Mouse (Mus musculus) hindbrain, embryonic 15.5 days (tissue): ENCODE measurements around the gene Prickle1. TPM values are rescaled to one million over a fixed set of nuclear protein-coding genes. Genes with fewer than 3 reads are reported as not detected.

Source experiments
- ATAC-seq: fragments of 200-750 bp; cut with Nextera tagmentation; 2 replicates; pipeline ENCODE4 v1.8.0; 2017; ENCODE audit warnings: low read depth, moderate number of reproducible peaks, moderate TSS enrichment; ENCODE audit not compliant: low FRiP score
- H3K27ac ChIP-seq: fragments of 300-500 bp; sonication (generic); replicated peaks from 2 replicates; pipeline ENCODE4 v1.5.1; 2015; ENCODE audit warnings: mild to moderate bottlenecking, inconsistent platforms
- H3K27me3 ChIP-seq: fragments of 300-500 bp; sonication (generic); 2 replicates; pipeline ENCODE4 v1.6.1; 2015; ENCODE audit warnings: control low read depth, inconsistent platforms
- H3K36me3 ChIP-seq: fragments of 300-500 bp; sonication (generic); 2 replicates; pipeline ENCODE4 v1.6.1; 2015; ENCODE audit warnings: control low read depth, inconsistent platforms
- H3K4me1 ChIP-seq: fragments of 300-500 bp; sonication (generic); replicated peaks from 2 replicates; pipeline ENCODE4 v1.6.1; 2015; ENCODE audit warnings: control low read depth, inconsistent platforms
- H3K4me2 ChIP-seq: fragments of 300-500 bp; sonication (generic); 2 replicates; pipeline ENCODE4 v1.6.1; 2015; ENCODE audit warnings: moderate library complexity, mild to moderate bottlenecking, inconsistent platforms
- H3K4me3 ChIP-seq: fragments of 300-500 bp; sonication (generic); 2 replicates; pipeline ENCODE4 v1.5.1; 2015; ENCODE audit warnings: mild to moderate bottlenecking, inconsistent platforms
- H3K9ac ChIP-seq: fragments of 300-500 bp; sonication (generic); 2 replicates; pipeline ENCODE4 v1.6.1; 2015; ENCODE audit warnings: inconsistent platforms
- H3K9me3 ChIP-seq: fragments of 300-500 bp; sonication (generic); 2 replicates; pipeline ENCODE4 v1.6.1; 2016; ENCODE audit warnings: control low read depth, inconsistent platforms
- WGBS: fragments of 180-500 bp; shearing (Covaris S2); methylation state at CpG from one replicate; pipeline ENCODE4 v1.1.7; 2015; 5-methylcytosine and 5-hydroxymethylcytosine counted together
- polyA plus RNA-seq: library from polyadenylated mRNA; unstranded; fragments of >200 nt; fragmentation: Nextera tagmentation; extraction: Ambion mirVana; gene quantifications from 2 replicates; pipeline ENCODE4 v1.2.1, GENCODE M21; 2015

Prickle1 gene
- polyA plus RNA-seq, 1 experiment from 2014 or later: 21.1 TPM

DNA sequence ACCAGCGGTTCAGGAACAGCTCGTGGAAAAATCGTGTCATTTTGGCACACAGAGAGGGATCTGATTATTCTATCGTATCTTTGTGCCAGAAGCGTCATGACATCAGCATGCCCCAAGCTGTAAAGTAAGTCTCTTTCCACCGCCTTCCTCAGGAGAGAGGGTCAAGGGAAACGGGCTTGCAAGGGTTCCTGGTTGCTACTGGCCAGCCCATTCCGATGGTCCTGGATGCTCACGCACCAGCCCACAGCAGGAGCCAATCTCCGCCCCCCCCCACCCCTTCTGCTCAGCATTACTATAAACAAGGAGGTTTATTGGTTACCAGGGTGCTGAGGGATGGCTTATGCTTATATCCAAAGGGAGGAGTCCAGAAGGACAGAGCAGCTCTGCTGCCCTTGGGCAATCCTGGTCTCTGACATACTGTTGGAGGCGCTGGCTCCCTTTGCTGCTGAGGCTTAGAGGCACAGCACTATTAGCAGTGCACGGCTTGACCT is 3.8 kb downstream of the Prickle1 start:
- H3K9me3 ChIP-seq: no peaks in the 10 kb centered on the region
- H3K9ac ChIP-seq: peak overlapping the region; percentile 45
- no peaks in the 10 kb centered on the region for H3K36me3 ChIP-seq
- H3K27me3 ChIP-seq: no peaks in the 10 kb centered on the region
- peak overlapping the region; percentile 28; the same call in 1 of the 2 replicates for H3K27ac ChIP-seq
- peak overlapping the region; percentile 89 for H3K4me2 ChIP-seq
- peak overlapping the region; percentile 38 for H3K4me3 ChIP-seq
- peaks cover 45% of the 10 kb centered on the region for H3K4me1 ChIP-seq
- 4% methylated on average over 12 of the region's 12 CpGs for WGBS
- ATAC-seq: no peak

DNA sequence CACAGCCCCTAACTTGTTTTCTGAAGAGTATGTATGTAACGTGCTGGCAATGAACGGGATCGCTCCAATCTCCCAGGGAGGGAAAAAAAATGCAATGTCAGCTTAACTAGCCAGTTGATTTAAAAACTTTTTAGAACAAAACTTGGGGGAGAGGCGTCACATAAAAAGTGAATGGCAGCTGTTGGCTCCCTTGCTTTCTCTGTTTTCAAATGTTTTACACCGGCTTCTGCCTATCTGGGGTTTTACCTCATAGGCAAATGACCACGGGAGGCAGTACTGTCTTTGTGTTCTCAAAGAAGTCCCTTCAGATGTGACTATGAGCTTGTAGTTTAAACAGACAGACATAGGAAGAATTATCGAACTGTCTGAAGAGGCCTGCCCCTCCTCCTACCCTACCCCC is 4.3 kb downstream of the Prickle1 start:
- Histone ChIP-seq H3K4me2 (peak overlapping the region; percentile 89), H3K9me3 (no peaks in the 10 kb centered on the region), H3K9ac (peak overlapping the region; percentile 45), H3K4me1 (peaks cover 41% of the 10 kb centered on the region), H3K36me3 (no peaks in the 10 kb centered on the region), H3K27ac (peak overlapping the region; percentile 28; the same call in 1 of the 2 replicates), H3K27me3 (no peaks in the 10 kb centered on the region), H3K4me3 (peak overlapping the region; percentile 38)
- ATAC-seq: no peak
- 29% methylated on average over 7 of the region's 7 CpGs for WGBS

DNA sequence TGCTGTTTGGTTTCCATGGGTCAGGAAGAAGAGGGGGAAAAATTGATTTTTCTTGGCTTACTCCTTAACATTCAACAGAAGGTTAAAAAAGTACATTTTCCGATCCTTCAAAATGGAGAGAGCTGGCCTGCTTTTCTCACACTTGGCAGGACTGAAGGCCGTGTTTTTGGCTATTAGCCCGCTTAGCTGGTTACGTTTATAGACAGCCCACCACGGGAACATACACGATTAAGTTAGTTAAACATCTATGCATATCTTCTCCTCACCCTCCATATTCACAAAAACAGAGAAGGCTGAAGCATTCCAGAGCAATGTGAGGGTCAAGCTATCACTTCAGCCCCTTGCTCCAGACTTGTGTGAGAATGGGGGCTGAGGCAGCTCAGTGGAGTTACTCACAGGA is 7.3 kb downstream of the Prickle1 start:
- H3K9ac ChIP-seq: no peak overlapping the region
- H3K36me3 ChIP-seq: no peaks in the 10 kb centered on the region
- no peak overlapping the region for H3K4me2 ChIP-seq
- no peak for ATAC-seq
- WGBS: 77% methylated on average over 6 of the region's 6 CpGs
- H3K27ac ChIP-seq: no peak overlapping the region
- H3K9me3 ChIP-seq: no peaks in the 10 kb centered on the region
- H3K27me3 ChIP-seq: no peaks in the 10 kb centered on the region
- H3K4me1 ChIP-seq: peaks cover 24% of the 10 kb centered on the region
- H3K4me3 ChIP-seq: no peak overlapping the region

DNA sequence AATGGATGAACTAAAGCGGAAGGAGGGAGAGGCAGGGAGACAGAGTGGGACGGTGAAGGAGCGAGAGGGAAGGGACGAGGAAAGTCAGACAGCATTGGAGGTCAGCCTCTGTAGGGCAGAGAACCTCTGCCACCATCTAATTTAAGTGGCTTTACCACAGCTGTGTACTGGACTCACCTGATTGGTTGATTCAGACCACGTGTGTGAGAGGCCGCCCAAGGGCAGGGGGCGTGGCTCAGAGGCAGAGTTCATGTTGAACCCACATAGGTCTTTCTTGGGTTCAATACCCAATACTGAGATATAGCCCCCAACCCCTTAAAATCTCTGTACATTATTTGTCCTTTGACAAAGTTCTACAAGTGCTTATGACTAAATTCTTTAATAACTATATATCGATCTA is 8.0 kb downstream of the Prickle1 start:
- WGBS: 82% methylated on average over 8 of the region's 8 CpGs
- H3K36me3 ChIP-seq: no peaks in the 10 kb centered on the region
- H3K9ac ChIP-seq: no peak overlapping the region
- H3K27ac ChIP-seq: no peak overlapping the region
- no peaks in the 10 kb centered on the region for H3K27me3 ChIP-seq
- no peak overlapping the region for H3K4me2 ChIP-seq
- H3K9me3 ChIP-seq: no peaks in the 10 kb centered on the region
- no peak for ATAC-seq
- H3K4me3 ChIP-seq: no peak overlapping the region
- peaks cover 17% of the 10 kb centered on the region for H3K4me1 ChIP-seq

DNA sequence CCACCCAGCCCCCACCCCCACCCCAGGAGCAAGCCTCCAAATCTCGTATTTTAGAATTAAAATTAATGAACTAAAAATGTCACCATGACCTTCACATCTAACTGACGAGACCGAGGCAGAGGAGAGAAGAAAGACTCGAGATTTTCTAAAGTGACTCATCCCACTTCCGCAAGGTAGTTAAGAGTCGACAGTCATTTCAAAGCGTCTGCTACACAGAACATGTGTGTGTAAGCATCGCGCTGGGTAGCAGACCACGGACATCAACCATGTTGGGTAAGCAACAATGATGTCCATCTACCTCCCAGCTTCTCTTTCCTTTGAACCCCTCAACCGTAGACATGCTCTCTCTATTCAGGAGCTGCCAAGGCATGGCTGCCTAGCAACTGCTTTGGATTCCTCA is 12.6 kb downstream of the Prickle1 start:
- no peaks in the 10 kb centered on the region for H3K27me3 ChIP-seq
- 73% methylated on average over 11 of the region's 11 CpGs for WGBS
- no peak overlapping the region for H3K27ac ChIP-seq
- H3K4me2 ChIP-seq: no peak overlapping the region
- no peaks in the 10 kb centered on the region for H3K36me3 ChIP-seq
- H3K4me1 ChIP-seq: peaks cover 6% of the 10 kb centered on the region; the same call in 1 of the 2 replicates
- no peak overlapping the region for H3K9ac ChIP-seq
- no peak for ATAC-seq
- H3K4me3 ChIP-seq: no peak overlapping the region
- no peaks in the 10 kb centered on the region for H3K9me3 ChIP-seq

DNA sequence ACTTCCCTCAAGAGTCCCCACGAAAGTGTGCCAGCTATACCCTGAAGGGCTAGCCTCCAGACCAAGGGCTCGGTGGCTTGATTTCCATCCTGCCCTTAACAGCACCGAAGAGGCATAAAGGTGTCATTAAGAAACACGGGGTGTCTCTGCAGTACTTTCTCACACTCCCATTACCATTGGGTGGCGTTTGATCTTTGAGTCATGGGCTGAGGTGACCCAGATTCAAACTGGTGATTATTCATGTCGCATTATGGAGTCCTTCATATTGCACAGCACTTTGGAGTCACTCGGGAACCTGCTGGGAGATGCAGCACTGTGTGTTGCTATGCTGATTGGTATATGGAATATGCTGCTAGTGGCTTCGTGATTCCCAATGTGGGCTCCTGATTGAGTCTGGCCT is 14.0 kb downstream of the Prickle1 start:
- Histone ChIP-seq H3K4me3 (no peak overlapping the region), H3K27me3 (no peaks in the 10 kb centered on the region), H3K4me2 (no peak overlapping the region), H3K9me3 (no peaks in the 10 kb centered on the region), H3K4me1 (peaks cover 6% of the 10 kb centered on the region; the same call in 1 of the 2 replicates), H3K9ac (no peak overlapping the region), H3K27ac (no peak overlapping the region), H3K36me3 (no peaks in the 10 kb centered on the region)
- WGBS: 90% methylated on average over 8 of the region's 8 CpGs
- no peak for ATAC-seq

DNA sequence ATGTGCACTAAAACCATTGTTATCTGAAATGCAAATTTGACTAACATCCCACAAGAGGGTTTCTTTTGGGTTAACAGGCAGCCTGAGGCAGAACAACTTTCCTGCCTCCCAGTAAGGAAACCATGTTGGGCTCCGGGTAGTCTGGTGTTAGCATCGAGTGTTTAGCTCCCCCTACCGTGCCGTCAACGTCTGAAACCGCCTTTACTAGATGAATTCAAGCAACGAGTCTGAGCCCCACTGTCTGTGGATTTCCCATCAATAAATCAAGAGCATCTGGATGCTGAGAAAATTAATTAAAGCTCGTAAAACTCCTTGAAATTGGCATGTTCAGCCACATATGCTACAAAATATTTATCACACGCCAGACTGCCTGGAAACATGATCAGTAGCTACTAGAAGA is 15.8 kb downstream of the Prickle1 start:
- no peak for ATAC-seq
- 24% methylated on average over 9 of the region's 9 CpGs for WGBS

DNA sequence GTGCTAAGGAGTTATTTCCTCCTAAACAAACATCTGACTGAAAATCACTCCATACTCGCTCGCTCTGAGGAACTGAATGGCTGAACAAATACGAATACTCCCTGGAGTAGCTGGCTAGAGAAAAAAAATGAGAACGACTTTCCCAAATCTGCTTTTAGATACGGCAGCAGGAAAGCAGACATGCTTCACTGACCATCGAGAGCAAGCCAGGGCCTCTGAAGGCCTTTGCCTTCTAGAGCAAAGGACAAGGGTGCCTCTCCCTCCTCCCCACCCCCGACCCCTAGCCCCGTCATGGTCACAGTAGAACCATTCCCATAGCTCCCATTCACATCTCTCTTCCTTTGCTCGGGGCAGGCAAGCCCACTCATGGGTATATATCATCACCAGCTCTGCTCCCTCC is 16.6 kb downstream of the Prickle1 start:
- no peak overlapping the region for H3K9ac ChIP-seq
- 0 out of 2 replicates have a peak overlapping the region, but pooled peaks have one; percentile 10 for H3K27ac ChIP-seq
- no peaks in the 10 kb centered on the region for H3K9me3 ChIP-seq
- WGBS: 62% methylated on average over 9 of the region's 9 CpGs
- H3K4me3 ChIP-seq: no peak overlapping the region
- H3K36me3 ChIP-seq: no peaks in the 10 kb centered on the region
- H3K27me3 ChIP-seq: no peaks in the 10 kb centered on the region
- H3K4me2 ChIP-seq: no peak overlapping the region
- ATAC-seq: no peak
- H3K4me1 ChIP-seq: peaks cover 6% of the 10 kb centered on the region; the same call in 1 of the 2 replicates

More for the DNA sequence above, 15.8 kb downstream of the Prickle1 start:
- Histone ChIP-seq H3K9me3 (no peaks in the 10 kb centered on the region), H3K27me3 (no peaks in the 10 kb centered on the region), H3K4me1 (peaks cover 6% of the 10 kb centered on the region; the same call in 1 of the 2 replicates), H3K9ac (no peak overlapping the region), H3K36me3 (no peaks in the 10 kb centered on the region), H3K4me3 (no peak overlapping the region), H3K27ac (no peak overlapping the region), H3K4me2 (no peak overlapping the region)

DNA sequence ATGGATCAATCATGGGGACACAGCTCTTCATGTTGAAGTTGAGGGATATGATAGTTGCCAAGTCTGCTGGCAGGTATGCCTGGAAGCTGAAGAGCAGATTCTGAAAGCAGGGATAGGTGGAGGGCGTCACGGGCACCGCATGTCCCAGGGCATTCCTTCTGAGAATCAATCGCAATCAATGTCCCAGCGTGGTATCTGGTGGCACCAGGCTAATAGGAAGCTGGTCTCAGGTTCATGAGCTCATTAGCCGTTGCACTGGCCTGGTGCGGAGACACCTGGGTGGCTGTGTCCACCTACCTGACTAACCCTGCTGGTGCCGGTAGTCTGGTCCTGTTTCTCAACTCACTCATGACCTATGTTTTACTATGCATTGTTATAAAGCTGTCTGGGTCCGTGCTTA is 19.3 kb downstream of the Prickle1 start:
- WGBS: 77% methylated on average over 9 of the region's 9 CpGs
- H3K9ac ChIP-seq: no peak overlapping the region
- no peaks in the 10 kb centered on the region for H3K9me3 ChIP-seq
- no peak for ATAC-seq
- H3K27me3 ChIP-seq: no peaks in the 10 kb centered on the region
- H3K4me1 ChIP-seq: peaks cover 6% of the 10 kb centered on the region; the same call in 1 of the 2 replicates
- H3K27ac ChIP-seq: no peak overlapping the region
- H3K4me2 ChIP-seq: no peak overlapping the region
- no peaks in the 10 kb centered on the region for H3K36me3 ChIP-seq
- H3K4me3 ChIP-seq: no peak overlapping the region

DNA sequence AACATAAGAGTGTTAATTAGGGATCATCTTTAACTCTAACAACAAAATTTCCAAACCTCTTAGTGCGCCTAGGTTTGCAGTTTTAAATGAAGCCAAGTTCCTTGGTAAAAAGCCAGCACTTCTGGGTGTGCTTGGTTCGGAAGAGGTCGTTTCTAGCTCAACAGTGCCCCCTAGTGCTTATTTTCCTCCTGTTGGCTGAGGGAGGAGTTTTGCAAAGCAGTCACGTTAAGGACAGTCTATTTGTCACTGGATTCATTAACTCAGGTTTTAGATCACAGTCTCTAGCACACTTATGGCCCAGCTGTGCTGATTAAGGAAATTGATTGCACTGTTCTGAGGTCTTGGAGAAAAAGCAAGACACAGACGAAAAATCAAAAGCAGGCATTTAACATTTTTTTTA is 19.8 kb downstream of the Prickle1 start:
- H3K4me3 ChIP-seq: no peak overlapping the region
- no peaks in the 10 kb centered on the region for H3K27me3 ChIP-seq
- H3K4me2 ChIP-seq: no peak overlapping the region
- H3K9ac ChIP-seq: no peak overlapping the region
- 8% methylated on average over 5 of the region's 5 CpGs for WGBS
- H3K36me3 ChIP-seq: no peaks in the 10 kb centered on the region
- H3K9me3 ChIP-seq: no peaks in the 10 kb centered on the region
- ATAC-seq: peak; percentile 45; the same call in 1 of the 2 replicates
- H3K4me1 ChIP-seq: peaks cover 6% of the 10 kb centered on the region; the same call in 1 of the 2 replicates
- no peak overlapping the region for H3K27ac ChIP-seq

DNA sequence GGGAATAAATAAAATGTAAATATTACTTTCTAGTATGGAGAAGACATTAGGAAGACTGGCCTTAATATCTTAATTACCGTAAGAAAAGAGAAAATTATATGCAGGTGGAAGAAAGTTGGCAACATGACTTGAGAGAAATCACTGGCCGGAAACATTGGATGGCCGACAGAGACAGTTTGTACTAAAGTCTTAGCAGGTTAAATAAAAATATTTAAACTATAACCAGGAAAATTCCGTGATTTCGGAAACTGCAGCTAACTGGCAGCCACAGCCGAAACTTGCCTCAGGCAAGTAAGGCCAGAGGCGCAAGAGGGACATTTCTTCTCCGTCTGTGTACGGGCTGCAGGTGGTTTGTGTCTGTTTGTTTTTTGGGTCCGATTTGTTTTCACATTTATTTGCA is 22.8 kb downstream of the Prickle1 start:
- ATAC-seq: no peak
- Histone ChIP-seq H3K4me2 (no peak overlapping the region), H3K4me3 (no peak overlapping the region), H3K27ac (no peak overlapping the region), H3K27me3 (no peaks in the 10 kb centered on the region), H3K36me3 (no peaks in the 10 kb centered on the region), H3K9me3 (no peaks in the 10 kb centered on the region), H3K9ac (no peak overlapping the region), H3K4me1 (peaks cover 6% of the 10 kb centered on the region)
- WGBS: 96% methylated on average over 10 of the region's 10 CpGs

DNA sequence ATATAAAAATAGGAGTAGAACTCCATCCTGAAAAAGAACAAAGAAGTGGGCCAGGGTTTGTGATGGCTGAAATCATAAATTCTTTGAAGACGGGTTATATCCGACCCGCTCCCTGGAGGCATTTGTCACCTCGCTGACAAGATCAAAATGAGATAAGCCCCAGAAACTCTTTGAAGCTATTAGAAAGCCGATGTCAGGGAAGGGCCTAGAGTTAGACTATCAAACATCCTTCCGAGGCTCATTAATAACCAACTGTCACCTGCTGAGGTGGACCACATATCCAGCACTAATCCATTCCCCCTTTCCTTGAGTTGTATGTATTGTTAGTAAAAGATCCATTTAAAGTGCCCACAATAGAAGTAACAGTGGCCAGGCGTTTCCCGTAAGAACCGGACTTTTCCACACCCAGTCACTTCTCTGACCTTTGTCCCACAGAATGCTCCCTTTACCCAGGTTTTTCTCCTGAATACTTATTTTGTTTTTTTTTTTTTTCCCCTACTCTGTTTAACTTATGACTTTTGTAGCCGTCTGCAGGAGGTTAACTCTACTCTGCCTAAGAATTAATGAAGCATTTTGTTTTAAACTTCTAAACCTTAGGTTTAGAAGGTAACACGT is 24.7 kb downstream of the Prickle1 start:
- no peaks in the 10 kb centered on the region for H3K27me3 ChIP-seq
- H3K9ac ChIP-seq: no peak overlapping the region
- H3K4me3 ChIP-seq: no peak overlapping the region
- H3K4me1 ChIP-seq: peaks cover 11% of the 10 kb centered on the region
- H3K27ac ChIP-seq: no peak overlapping the region
- no peak for ATAC-seq
- H3K9me3 ChIP-seq: no peaks in the 10 kb centered on the region
- 72% methylated on average over 11 of the region's 11 CpGs for WGBS
- no peak overlapping the region for H3K4me2 ChIP-seq
- no peaks in the 10 kb centered on the region for H3K36me3 ChIP-seq

DNA sequence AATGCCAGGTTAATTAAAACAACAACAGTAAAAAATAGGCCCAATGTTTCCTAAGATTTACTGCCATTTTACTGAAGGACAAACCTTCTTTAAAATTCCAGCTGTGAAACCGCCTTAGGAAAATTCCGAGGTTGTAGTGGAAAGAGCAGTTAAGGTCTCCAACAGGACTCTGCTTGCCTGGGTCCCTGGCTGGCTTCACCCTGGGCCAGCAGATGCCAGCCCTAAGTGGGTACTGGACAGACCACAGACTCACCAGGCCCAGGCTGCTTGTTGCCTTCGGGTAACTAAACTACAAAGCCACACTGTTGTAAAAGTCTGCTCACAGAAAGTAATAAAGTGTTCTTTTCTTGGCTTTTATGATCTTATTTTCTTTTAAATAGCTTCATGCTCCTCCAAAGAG is 26.8 kb downstream of the Prickle1 start:
- no peak overlapping the region for H3K27ac ChIP-seq
- H3K4me1 ChIP-seq: peaks cover 11% of the 10 kb centered on the region
- H3K36me3 ChIP-seq: no peaks in the 10 kb centered on the region
- no peaks in the 10 kb centered on the region for H3K9me3 ChIP-seq
- no peak for ATAC-seq
- H3K27me3 ChIP-seq: no peaks in the 10 kb centered on the region
- H3K4me3 ChIP-seq: no peak overlapping the region
- 82% methylated on average over 3 of the region's 3 CpGs for WGBS
- H3K9ac ChIP-seq: no peak overlapping the region
- no peak overlapping the region for H3K4me2 ChIP-seq
